Mouse (Mus musculus) liver, embryonic 14.5 days (tissue): ENCODE results near the gene Smcp. TPM values are rescaled to one million over a fixed set of nuclear protein-coding genes. Genes with fewer than 3 reads are reported as not detected.

Experiments used
- ATAC-seq: fragments of 200-750 bp; cut with Nextera tagmentation; 2 replicates; pipeline ENCODE4 v1.8.0; 2017; ENCODE audit warnings: moderate number of reproducible peaks, mild to moderate bottlenecking, moderate library complexity; ENCODE audit not compliant: insufficient read depth
- DNase-seq, 3 experiments: peaks; one replicate each; pipeline ENCODE4 v3.0.0-alpha.2; 2012 to 2013; ENCODE audit warnings: low read depth in 3 of 3, low spot score in 3 of 3
- H3K27ac ChIP-seq: fragments of 300-500 bp; sonication (generic); 2 replicates; pipeline ENCODE4 v1.5.1; 2014; ENCODE audit warnings: moderate library complexity, mild to moderate bottlenecking, control low read depth, inconsistent platforms
- H3K27me3 ChIP-seq: fragments of 300-500 bp; sonication (generic); 2 replicates; pipeline ENCODE4 v1.6.1; 2014; ENCODE audit warnings: mild to moderate bottlenecking, low read length, moderate library complexity; ENCODE audit not compliant: control insufficient read depth, insufficient read depth
- H3K36me3 ChIP-seq: fragments of 300-500 bp; sonication (generic); replicated peaks from 2 replicates; pipeline ENCODE4 v1.6.1; 2014; ENCODE audit warnings: low read depth; ENCODE audit not compliant: control insufficient read depth, insufficient read depth
- H3K4me1 ChIP-seq, 2 experiments: fragments of 200-500 bp in 1 of 2; fragments of 300-500 bp in 1 of 2; sonication (generic) in 1 of 2; replicated peaks; 2 replicates each; pipeline ENCODE4 v1.6.1; 2012 to 2014; ENCODE audit warnings: antibody characterized with exemption in 1 of 2, inconsistent platforms in 1 of 2, low read length in 1 of 2; ENCODE audit not compliant: control insufficient read depth in 2 of 2, insufficient read depth in 2 of 2
- H3K4me2 ChIP-seq: fragments of 300-500 bp; sonication (generic); 2 replicates; pipeline ENCODE4 v1.6.1; 2014; ENCODE audit warnings: low read depth, mild to moderate bottlenecking, control low read depth, moderate library complexity
- H3K4me3 ChIP-seq, 2 experiments: fragments of 200-500 bp in 1 of 2; fragments of 300-500 bp in 1 of 2; sonication (generic) in 1 of 2; 2 replicates each; pipeline ENCODE4 v1.5.1; 2012 to 2014; ENCODE audit warnings: low read depth in 2 of 2, low read length in 2 of 2, mild to moderate bottlenecking in 2 of 2, control low read depth in 1 of 2, inconsistent platforms in 1 of 2, moderate library complexity in 1 of 2; ENCODE audit not compliant: insufficient read depth in 1 of 2
- H3K9ac ChIP-seq: fragments of 300-500 bp; sonication (generic); replicated peaks from 2 replicates; pipeline ENCODE4 v1.6.1; 2014; ENCODE audit warnings: mild to moderate bottlenecking, control low read depth, moderate library complexity
- H3K9me3 ChIP-seq: fragments of 300-500 bp; sonication (generic); 2 replicates; pipeline ENCODE4 v1.6.1; 2016; ENCODE audit warnings: low read length, mixed read lengths; ENCODE audit not compliant: control insufficient read depth
- CTCF ChIP-seq: IDR thresholded peaks from 2 replicates; pipeline ENCODE4 v1.5.1; 2016; ENCODE audit warnings: antibody characterized with exemption, low read depth, control low read depth
- EP300 ChIP-seq: IDR thresholded peaks from 2 replicates; pipeline ENCODE4 v1.6.1; 2016; ENCODE audit warnings: antibody characterized with exemption, low read depth
- WGBS: fragments of 180-500 bp; shearing (Covaris S2); extraction: QIAGEN DNeasy Blood & Tissue Kit; methylation state at CpG from one replicate; pipeline ENCODE4 v1.1.7; 2014; ENCODE audit not compliant: insufficient replicate concordance; 5-methylcytosine and 5-hydroxymethylcytosine counted together
- polyA plus RNA-seq, 2 experiments: library from polyadenylated mRNA; depleted of rRNA in 1 of 2; stranded (reverse) in 1 of 2; unstranded in 1 of 2; fragments of >200 nt; fragmentation: Nextera tagmentation in 1 of 2; extraction: Ambion mirVana in 1 of 2; gene quantifications; 2 replicates each; pipeline versions ENCODE4 v1.2.1 to v1.2.3; 2012 to 2014

Smcp gene
- polyA plus RNA-seq, 2 experiments: not detected

- H3K9me3 ChIP-seq: no peaks in the 10 kb centered on the region
- 47% methylated on average over 1 of the region's 1 CpGs for WGBS
- H3K4me2 ChIP-seq: no peak overlapping the region
- no peak overlapping the region for H3K4me3 ChIP-seq
- H3K4me1 ChIP-seq: no peaks in the 10 kb centered on the region
- ATAC-seq (no peak), DNase-seq (no peak)
- H3K9ac ChIP-seq: no peak overlapping the region
- no peak overlapping the region for H3K27ac ChIP-seq
- no peaks in the 10 kb centered on the region for H3K27me3 ChIP-seq
- no peak for TF ChIP-seq EP300
- TF ChIP-seq CTCF: no peak
- no peaks in the 10 kb centered on the region for H3K36me3 ChIP-seq
Measured at GRCm38 (mm10) chr3:92585055-92585454, 3.7 kb downstream of the Smcp start.

- H3K9me3 ChIP-seq: no peaks in the 10 kb centered on the region
- no peaks in the 10 kb centered on the region for H3K27me3 ChIP-seq
- 52% methylated on average over 3 of the region's 3 CpGs for WGBS
Measured at GRCm38 (mm10) chr3:92583164-92583826, 5.5 kb downstream of the Smcp start.

GRCm38 (mm10) chr3:92579508-92579907 lies 9.3 kb downstream of the Smcp start:
- Histone ChIP-seq H3K9me3 (no peaks in the 10 kb centered on the region), H3K9ac (no peak overlapping the region), H3K4me3 (no peak overlapping the region), H3K36me3 (no peaks in the 10 kb centered on the region), H3K27ac (no peak overlapping the region), H3K4me2 (no peak overlapping the region), H3K27me3 (no peaks in the 10 kb centered on the region), H3K4me1 (no peaks in the 10 kb centered on the region)
- 60% methylated on average over 1 of the region's 1 CpGs for WGBS
- ATAC-seq (no peak), DNase-seq (no peak)
- no peak for TF ChIP-seq CTCF
- TF ChIP-seq EP300: no peak

More at GRCm38 (mm10) chr3:92583164-92583826, 5.5 kb downstream of the Smcp start:
- H3K4me1 ChIP-seq: no peaks in the 10 kb centered on the region
- TF ChIP-seq EP300: no peak
- TF ChIP-seq CTCF: no peak
- no peak overlapping the region for H3K4me3 ChIP-seq
- H3K27ac ChIP-seq: no peak overlapping the region
- no peaks in the 10 kb centered on the region for H3K36me3 ChIP-seq
- DNase-seq (no peak), ATAC-seq (no peak)
- H3K9ac ChIP-seq: no peak overlapping the region
- no peak overlapping the region for H3K4me2 ChIP-seq

- Histone ChIP-seq H3K9ac (no peak overlapping the region), H3K4me3 (no peak overlapping the region), H3K9me3 (no peaks in the 10 kb centered on the region), H3K4me2 (no peak overlapping the region), H3K36me3 (no peaks in the 10 kb centered on the region), H3K27ac (no peak overlapping the region), H3K27me3 (no peaks in the 10 kb centered on the region), H3K4me1 (no peaks in the 10 kb centered on the region)
- ATAC-seq (no peak), DNase-seq (no peak)
- 51% methylated on average over 4 of the region's 4 CpGs for WGBS
- no peak for TF ChIP-seq EP300
Measured at GRCm38 (mm10) chr3:92578652-92579413, 10.0 kb downstream of the Smcp start.

- H3K27ac ChIP-seq: no peak within 1 kb of the TSS
- no peak for ATAC-seq
- TF ChIP-seq CTCF: no peak
- no peak for TF ChIP-seq EP300
- H3K9ac ChIP-seq: no peak within 1 kb of the TSS
- no peaks in the 10 kb centered on the region for H3K27me3 ChIP-seq
- no peak within 1 kb of the TSS for H3K4me3 ChIP-seq
- DNase-seq: no peak
- H3K9me3 ChIP-seq: no peaks in the 10 kb centered on the region
- no peak within 1 kb of the TSS for H3K4me2 ChIP-seq
- WGBS: 32% methylated on average over 1 of the region's 1 CpGs
- no peaks in the 10 kb centered on the region for H3K4me1 ChIP-seq
- H3K36me3 ChIP-seq: no peaks in the 10 kb centered on the region
Measured at GRCm38 (mm10) chr3:92573449-92574041, 15.3 kb downstream of the Smcp start, which contains the start of gene Ivl. TSS of gene Ivl (minus strand) at chr3:92573735.
